Mouse (Mus musculus) MEL (cell line): ENCODE data around the gene Cdc25a. TPM values are rescaled to one million over a fixed set of nuclear protein-coding genes. Genes with fewer than 3 reads are reported as not detected.

ENCODE experiments used
- DNase-seq: peaks from one replicate; pipeline ENCODE4 v3.0.0; 2011; ENCODE audit warnings: low read depth, low spot score
- H3K27ac ChIP-seq: 2 replicates; pipeline ENCODE4 v1.5.1; 2012; ENCODE audit warnings: low read depth, mild to moderate bottlenecking, control low read depth, low read length, moderate library complexity; ENCODE audit not compliant: control insufficient read depth
- H3K27me3 ChIP-seq, 2 experiments: fragments of 150-350 bp in 1 of 2; sonication (generic) in 1 of 2; 2 replicates each; pipeline ENCODE4 v1.6.1; 2012; ENCODE audit warnings: low read length in 2 of 2, mild to moderate bottlenecking in 2 of 2, improper control_type of control experiment in 1 of 2, moderate library complexity in 1 of 2; ENCODE audit not compliant: insufficient read depth in 2 of 2, control insufficient read depth in 1 of 2
- H3K36me3 ChIP-seq, 2 experiments: 2 replicates each; pipeline ENCODE4 v1.6.1; 2012 to 2014; ENCODE audit warnings: low read length in 2 of 2, improper control_type of control experiment in 1 of 2, inconsistent platforms in 1 of 2, mild to moderate bottlenecking in 1 of 2; ENCODE audit not compliant: insufficient read depth in 2 of 2, control insufficient read depth in 1 of 2
- H3K4me1 ChIP-seq, 2 experiments: fragments of 150-350 bp in 1 of 2; sonication (generic) in 1 of 2; 2 replicates each; pipeline ENCODE4 v1.6.1; 2012; ENCODE audit warnings: low read length in 2 of 2, improper control_type of control experiment in 1 of 2, mild to moderate bottlenecking in 1 of 2; ENCODE audit not compliant: insufficient read depth in 2 of 2, control insufficient read depth in 1 of 2
- H3K4me3 ChIP-seq, 2 experiments: fragments of 150-350 bp in 1 of 2; sonication (generic) in 1 of 2; 2 replicates each; pipeline ENCODE4 v1.5.1; 2012; ENCODE audit warnings: low read depth in 2 of 2, low read length in 2 of 2, mild to moderate bottlenecking in 2 of 2, moderate library complexity in 2 of 2, control low read depth in 1 of 2, improper control_type of control experiment in 1 of 2; ENCODE audit not compliant: control insufficient read depth in 1 of 2, insufficient read depth in 1 of 2
- H3K79me2 ChIP-seq: 2 replicates; pipeline ENCODE4 v1.6.1; 2012; ENCODE audit warnings: mild to moderate bottlenecking, low read length, moderate library complexity; ENCODE audit not compliant: control insufficient read depth, poor library complexity, insufficient read depth
- H3K9ac ChIP-seq: 2 replicates; pipeline ENCODE4 v1.6.1; 2012; ENCODE audit warnings: low read depth, mild to moderate bottlenecking, control low read depth, low read length, moderate library complexity; ENCODE audit not compliant: control insufficient read depth, poor library complexity, severe bottlenecking
- H3K9me3 ChIP-seq: fragments of 150-350 bp; sonication (generic); replicated peaks from 2 replicates; pipeline ENCODE4 v1.6.1; 2012; ENCODE audit warnings: mild to moderate bottlenecking, low read length, improper control_type of control experiment, moderate library complexity; ENCODE audit not compliant: insufficient read depth
- CHD1 ChIP-seq: IDR thresholded peaks from 2 replicates; pipeline ENCODE4 v1.6.1; 2012; ENCODE audit warnings: low read depth, mild to moderate bottlenecking, inconsistent platforms, low read length, improper control_type of control experiment
- CTCF ChIP-seq, 3 experiments: IDR thresholded peaks in 2 of 3; conservative IDR thresholded peaks in 1 of 3; 2 replicates each; pipeline ENCODE4 v1.5.1; 2011 to 2012; ENCODE audit warnings: low read length in 3 of 3, low read depth in 2 of 3, mild to moderate bottlenecking in 2 of 3, improper control_type of control experiment in 1 of 3, inconsistent platforms in 1 of 3, mixed read lengths in 1 of 3, moderate library complexity in 1 of 3; ENCODE audit not compliant: control insufficient read depth in 1 of 3, insufficient read depth in 1 of 3, poor library complexity in 1 of 3, severe bottlenecking in 1 of 3
- E2F4 ChIP-seq: IDR thresholded peaks from 2 replicates; pipeline ENCODE4 v1.6.1; 2011; ENCODE audit warnings: low read depth, low read length, improper control_type of control experiment, borderline replicate concordance
- ELF1 ChIP-seq: IDR thresholded peaks from 2 replicates; pipeline ENCODE4 v1.6.1; 2014; ENCODE audit warnings: low read depth, mild to moderate bottlenecking, inconsistent platforms, low read length, improper control_type of control experiment, moderate library complexity
- ETS1 ChIP-seq: IDR thresholded peaks from 2 replicates; pipeline ENCODE4 v1.6.1; 2012; ENCODE audit warnings: low read depth, mild to moderate bottlenecking, inconsistent platforms, low read length, improper control_type of control experiment, moderate library complexity
- MAFK ChIP-seq: IDR thresholded peaks from 2 replicates; pipeline ENCODE4 v1.6.1; 2011; ENCODE audit warnings: low read depth, mild to moderate bottlenecking, low read length, improper control_type of control experiment, borderline replicate concordance
- MEF2A ChIP-seq: IDR thresholded peaks from 2 replicates; pipeline ENCODE4 v1.6.1; 2014; ENCODE audit warnings: low read depth, mild to moderate bottlenecking, inconsistent platforms, low read length, improper control_type of control experiment; ENCODE audit not compliant: poor library complexity, insufficient replicate concordance, severe bottlenecking; ENCODE audit errors: extremely low read depth
- NELFE ChIP-seq: IDR thresholded peaks from 2 replicates; pipeline ENCODE4 v1.6.1; 2011; ENCODE audit warnings: low read depth, low read length, improper control_type of control experiment
- NRF1 ChIP-seq: IDR thresholded peaks from 2 replicates; pipeline ENCODE4 v1.6.1; 2014; ENCODE audit warnings: low read depth, mild to moderate bottlenecking, inconsistent platforms, low read length, improper control_type of control experiment, moderate library complexity; ENCODE audit not compliant: poor library complexity, insufficient read depth, severe bottlenecking
- POLR2AphosphoS2 ChIP-seq: IDR thresholded peaks from 2 replicates; pipeline ENCODE4 v1.6.1; 2011; ENCODE audit warnings: low read length, improper control_type of control experiment
- POLR2AphosphoS5 ChIP-seq: IDR thresholded peaks from 2 replicates; pipeline ENCODE4 v1.6.1; 2012; ENCODE audit warnings: low read depth, borderline replicate concordance, mild to moderate bottlenecking, inconsistent platforms, low read length, moderate library complexity, mixed read lengths
- RAD21 ChIP-seq: IDR thresholded peaks from 2 replicates; pipeline ENCODE4 v1.6.1; 2011; ENCODE audit warnings: mild to moderate bottlenecking, low read depth, low read length, improper control_type of control experiment
- SIN3A ChIP-seq: IDR thresholded peaks from 2 replicates; pipeline ENCODE4 v1.6.1; 2012; ENCODE audit warnings: low read length, improper control_type of control experiment, inconsistent platforms
- TBP ChIP-seq: IDR thresholded peaks from 2 replicates; pipeline ENCODE4 v1.8.0; 2011; ENCODE audit warnings: low read depth, low read length, improper control_type of control experiment
- TCF12 ChIP-seq: IDR thresholded peaks from 2 replicates; pipeline ENCODE4 v1.6.1; 2014; ENCODE audit warnings: low read depth, mild to moderate bottlenecking, inconsistent platforms, low read length, improper control_type of control experiment, moderate library complexity
- UBTF ChIP-seq: IDR thresholded peaks from 2 replicates; pipeline ENCODE4 v1.6.1; 2012; ENCODE audit warnings: low read depth, mild to moderate bottlenecking, inconsistent platforms, low read length, improper control_type of control experiment, moderate library complexity, borderline replicate concordance; ENCODE audit not compliant: insufficient read depth
- ZC3H11A ChIP-seq: IDR thresholded peaks from 2 replicates; pipeline ENCODE4 v1.6.1; 2012; ENCODE audit warnings: low read depth, mild to moderate bottlenecking, inconsistent platforms, low read length, improper control_type of control experiment
- polyA plus RNA-seq, 2 experiments: library from polyadenylated mRNA; stranded (reverse) in 1 of 2; unstranded in 1 of 2; fragments of >175 nt in 1 of 2; fragments of >200 nt in 1 of 2; gene quantifications; 2 replicates each; pipeline versions ENCODE4 v1.2.1 to v1.2.4; 2012; ENCODE audit warnings: low replicate concordance in 2 of 2, low read depth in 1 of 2; ENCODE audit not compliant: insufficient read length in 2 of 2, insufficient read depth in 1 of 2, missing spikeins in 1 of 2
- total RNA-seq: library from RNA; depleted of rRNA; stranded (reverse); fragments of 300-350 nt; gene quantifications from 2 replicates; pipeline ENCODE4 v1.2.3, GENCODE M21; 2012

Gene Cdc25a
- total and polyA plus RNA-seq, 3 experiments: 67.2 to 79.4 (median 67.4) TPM

- Histone ChIP-seq H3K27me3 (no peaks in the 10 kb centered on the region), H3K9me3 (no peaks in the 10 kb centered on the region), H3K27ac (peak overlapping the region; percentile 63), H3K79me2 (peaks cover 3% of the 10 kb centered on the region), H3K4me3 (peak overlapping the region; percentile 62 to 74), H3K36me3 (peaks cover 0 to 3% of the 10 kb centered on the region in 2 experiments; a peak in 2 of 4 replicates), H3K4me1 (no peaks in the 10 kb centered on the region), H3K9ac (peak overlapping the region; percentile 85)
- no peak for DNase-seq
- TF ChIP-seq SIN3A (no peak), TBP (no peak), CHD1 (no peak), POLR2AphosphoS5 (no peak), MAFK (no peak), ETS1 (no peak), NELFE (no peak), ZC3H11A (no peak), E2F4 (peak; percentile 69; the same call in 1 of the 2 replicates), ELF1 (no peak), RAD21 (no peak), UBTF (no peak), TCF12 (0 out of 2 replicates have a peak, but pooled peaks have one; percentile 0), POLR2AphosphoS2 (no peak)
Measured at GRCm38 (mm10) chr9:109833088-109833412, 42.3 kb upstream of the Cdc25a start.

- Histone ChIP-seq H3K9me3 (no peaks in the 10 kb centered on the region), H3K27ac (no peak within 1 kb of the TSS), H3K27me3 (no peaks in the 10 kb centered on the region), H3K4me1 (no peaks in the 10 kb centered on the region)
- DNase-seq: no peak
- TF ChIP-seq ELF1 (no peak), UBTF (no peak), MEF2A (no peak), POLR2AphosphoS5 (no peak), TBP (no peak), ZC3H11A (no peak), ETS1 (no peak), NRF1 (no peak), CTCF (IDR thresholded peaks at IDR 0.05 in 2 of 3, conservative IDR thresholded peaks at IDR 0.05 in 1 of 3; ENCODE audit: control insufficient read depth in 1 of 3, insufficient read depth in 1 of 3, low read depth in 2 of 3, low read length in 3 of 3, poor library complexity in 1 of 3, severe bottlenecking in 1 of 3) (no peak)
- TF ChIP-seq, all 39 proteins: peak for 0
- Histone ChIP-seq H3K4me3 (no peak within 1 kb of the TSS), H3K9ac (no peak within 1 kb of the TSS), H3K79me2 (no peaks in the 10 kb centered on the region), H3K36me3 (no peaks in the 10 kb centered on the region)
Measured at GRCm38 (mm10) chr9:109849312-109849758, 26.0 kb upstream of the Cdc25a start, which contains the start of gene Camp. Gene Camp (minus strand): TSS chr9:109849617.
